Comparison of ENCODE assay signal across 17 mouse cellular contexts in genomic region chr1:106586761-106587160, GRCm38 (mm10).
DNase-seq lines count a peak whose midpoint lies in the region; ATAC-seq and TF ChIP-seq lines count a peak whose summit lies in the region.
"Had no signal": no experiment of that assay in that cellular context is flagged by ENCODE, and none has a peak within 500 bp of the region (broad histone marks: within the 10 kb centered on the region; RNA-seq: fewer than 3 reads in every experiment).

No protein-coding gene starts in this region.

- no peaks in the 10 kb centered on the region for H3K36me3 ChIP-seq in kidney, embryonic 16.5 days (ENCODE audit: insufficient read depth, low read length)
- no peaks in the 10 kb centered on the region for H3K36me3 ChIP-seq in intestine, embryonic 15.5 days
- H3K36me3 ChIP-seq in small intestine, adult 2 months (ENCODE audit: control insufficient read depth, insufficient read depth, low read length): no peaks in the 10 kb centered on the region
- H3K36me3 ChIP-seq: forebrain, embryonic 12.5 days; hindbrain, embryonic 10.5 days; neural tube, embryonic 12.5 days had no signal

- H3K4me1 ChIP-seq in kidney, embryonic 16.5 days (ENCODE audit: insufficient read depth, low read length): peaks cover 54% of the 10 kb centered on the region
- peaks cover 49% of the 10 kb centered on the region for H3K4me1 ChIP-seq in intestine, embryonic 15.5 days (replicated peaks)
- H3K4me1 ChIP-seq in small intestine, adult 2 months (ENCODE audit: control insufficient read depth, insufficient read depth, insufficient read length, low read length): peaks cover 24% of the 10 kb centered on the region; the same call in 1 of the 2 replicates

- peak overlapping the region; percentile 50; the same call in 1 of the 2 replicates for H3K27ac ChIP-seq in kidney, embryonic 16.5 days (ENCODE audit: low read length)
- peak overlapping the region; percentile 82 for H3K27ac ChIP-seq in intestine, embryonic 15.5 days
- H3K27ac ChIP-seq in small intestine, adult 2 months (ENCODE audit: insufficient read depth, low read depth, low read length): peak overlapping the region; percentile 69
- H3K27ac ChIP-seq: forebrain, embryonic 12.5 days; hindbrain, embryonic 10.5 days; neural tube, embryonic 12.5 days had no signal

- H3K9ac ChIP-seq in kidney, embryonic 16.5 days (replicated peaks; ENCODE audit: low read length): no peak overlapping the region
- no peak overlapping the region for H3K9ac ChIP-seq in intestine, embryonic 15.5 days
- H3K9ac ChIP-seq: forebrain, embryonic 12.5 days; neural tube, embryonic 12.5 days had no signal

- ATAC-seq in kidney, embryonic 16.5 days (ENCODE audit: low FRiP score, low TSS enrichment): peak; percentile 37; the same call in 1 of the 2 replicates
- ATAC-seq in intestine, embryonic 15.5 days: peak; percentile 94

- H3K27me3 ChIP-seq in kidney, embryonic 16.5 days (ENCODE audit: insufficient read depth, low read length): no peaks in the 10 kb centered on the region
- no peaks in the 10 kb centered on the region for H3K27me3 ChIP-seq in intestine, embryonic 15.5 days (replicated peaks)
- no peaks in the 10 kb centered on the region for H3K27me3 ChIP-seq in small intestine, adult 2 months (ENCODE audit: control insufficient read depth, insufficient read depth, low read length)
- H3K27me3 ChIP-seq: forebrain, embryonic 12.5 days; neural tube, embryonic 12.5 days had no signal

- no peak for TF ChIP-seq CTCF in small intestine, adult 2 months (IDR thresholded peaks at IDR 0.05; ENCODE audit: extremely low read depth, insufficient read length, insufficient replicate concordance, low read depth, low read length)

- no peak overlapping the region for H3K4me2 ChIP-seq in kidney, embryonic 16.5 days (replicated peaks; ENCODE audit: low read depth, low read length)
- no peak overlapping the region for H3K4me2 ChIP-seq in intestine, embryonic 15.5 days (replicated peaks)
- H3K4me2 ChIP-seq: forebrain, embryonic 12.5 days; neural tube, embryonic 12.5 days had no signal

- no peak overlapping the region for H3K4me3 ChIP-seq in kidney, embryonic 16.5 days (ENCODE audit: low read length)
- no peak overlapping the region for H3K4me3 ChIP-seq in intestine, embryonic 15.5 days (replicated peaks)
- no peak overlapping the region for H3K4me3 ChIP-seq in small intestine, adult 2 months (ENCODE audit: low read depth, low read length)
- H3K4me3 ChIP-seq: forebrain, embryonic 12.5 days; hindbrain, embryonic 10.5 days; neural tube, embryonic 12.5 days had no signal

- no peak for DNase-seq in kidney, postnatal 36 days
- DNase-seq in large intestine, adult 2 months (ENCODE audit: low read depth, low spot score): peak; percentile 85
- DNase-seq in left cerebral cortex, adult 18-20 months (ENCODE audit: low spot score in 2 of 2): no peak
- DNase-seq in gastrocnemius, postnatal 10 days: no peak
- DNase-seq: adrenal gland, adult 2 months; cerebellum, adult 8-10 months; gastrocnemius, postnatal 25 days; kidney, postnatal 14 days; layer of hippocampus, adult 9-11 months; lung, adult 18-20 months; lung, postnatal 36 days had no signal

- 18% methylated on average over 6 of the region's 6 CpGs for WGBS in kidney, embryonic 16.5 days
- 45% methylated on average over 6 of the region's 6 CpGs for WGBS in intestine, embryonic 15.5 days
- WGBS in large intestine, adult 2 months: 23% methylated on average over 6 of the region's 6 CpGs
- 40% methylated on average over 6 of the region's 6 CpGs for WGBS in small intestine, adult 2 months

- H3K9me3 ChIP-seq in kidney, embryonic 16.5 days (ENCODE audit: low read length): no peaks in the 10 kb centered on the region
- H3K9me3 ChIP-seq in intestine, embryonic 15.5 days: no peaks in the 10 kb centered on the region
- H3K9me3 ChIP-seq: forebrain, embryonic 12.5 days; hindbrain, embryonic 10.5 days; neural tube, embryonic 12.5 days had no signal

- TF ChIP-seq POLR2A in small intestine, adult 2 months (IDR thresholded peaks at IDR 0.05; ENCODE audit: low read depth, low read length): no peak
